Mouse (Mus musculus) regulatory T cell (primary cell): ENCODE measurements around the gene Tgfa.

Experiments used
- in situ Hi-C: fragments of 300-600 bp; cut with MboI, MseI; formaldehyde crosslinking; loops from one replicate; pipeline ENCODE4 v1.15.1; 2025; ENCODE audit warnings: high pct_unique_total_duplicates

Tgfa gene

GRCm38 (mm10) chr6:86186106-86186955 lies 8.7 kb upstream of the Tgfa start:
- in situ Hi-C loops, result no loop called here

- in situ Hi-C loops, result no loop called here
Observed at GRCm38 (mm10) chr6:86188741-86189480, 6.1 kb upstream of the Tgfa start.

DNA sequence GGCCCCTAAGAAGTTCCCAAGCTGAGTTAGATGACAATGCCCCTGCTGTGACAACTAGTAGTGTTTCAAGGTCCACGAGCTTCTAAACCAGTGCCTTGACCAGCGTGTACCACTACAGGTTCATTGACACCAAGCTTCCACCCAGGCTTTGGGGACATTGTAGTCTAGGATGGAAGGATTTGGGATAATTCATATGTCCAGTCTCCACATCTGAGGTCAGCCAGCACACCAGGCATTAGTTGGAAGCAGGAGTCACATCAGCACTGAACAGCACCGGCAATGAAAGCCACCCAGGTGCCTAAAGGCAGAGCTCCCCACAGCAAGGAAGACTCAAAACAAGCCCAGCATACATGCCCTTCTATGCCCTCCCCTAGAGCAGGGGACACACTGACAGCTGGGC lies 4.4 kb upstream of the Tgfa start:
- in situ Hi-C loops, result no loop called here

- in situ Hi-C loops, result no loop called here
Observed at GRCm38 (mm10) chr6:86192978-86193377, 2.0 kb upstream of the Tgfa start.

DNA sequence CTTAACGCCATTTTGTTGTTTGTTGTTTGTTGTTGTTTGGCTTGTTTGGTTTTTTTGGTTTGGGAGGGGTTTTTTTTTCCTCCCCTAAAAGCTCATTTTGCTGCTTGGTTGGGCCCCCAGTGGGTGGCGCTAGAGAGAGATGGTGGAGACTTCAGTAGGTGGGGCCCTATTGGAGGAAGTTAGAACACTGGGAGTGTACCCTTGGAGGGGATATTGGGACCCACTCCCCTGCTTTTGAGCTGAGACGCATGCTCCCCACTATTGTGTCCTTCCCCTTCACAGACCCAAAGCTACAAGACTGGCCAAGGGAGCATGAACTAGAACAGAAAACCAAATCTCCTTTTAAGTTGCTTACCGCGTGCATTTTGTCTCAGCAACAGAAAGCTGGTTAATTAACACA lies 1.1 kb upstream of the Tgfa start:
- in situ Hi-C loops, result no loop called here

GRCm38 (mm10) chr6:86196034-86196433 lies 1.0 kb downstream of the Tgfa start:
- in situ Hi-C loops, result no loop called here

DNA sequence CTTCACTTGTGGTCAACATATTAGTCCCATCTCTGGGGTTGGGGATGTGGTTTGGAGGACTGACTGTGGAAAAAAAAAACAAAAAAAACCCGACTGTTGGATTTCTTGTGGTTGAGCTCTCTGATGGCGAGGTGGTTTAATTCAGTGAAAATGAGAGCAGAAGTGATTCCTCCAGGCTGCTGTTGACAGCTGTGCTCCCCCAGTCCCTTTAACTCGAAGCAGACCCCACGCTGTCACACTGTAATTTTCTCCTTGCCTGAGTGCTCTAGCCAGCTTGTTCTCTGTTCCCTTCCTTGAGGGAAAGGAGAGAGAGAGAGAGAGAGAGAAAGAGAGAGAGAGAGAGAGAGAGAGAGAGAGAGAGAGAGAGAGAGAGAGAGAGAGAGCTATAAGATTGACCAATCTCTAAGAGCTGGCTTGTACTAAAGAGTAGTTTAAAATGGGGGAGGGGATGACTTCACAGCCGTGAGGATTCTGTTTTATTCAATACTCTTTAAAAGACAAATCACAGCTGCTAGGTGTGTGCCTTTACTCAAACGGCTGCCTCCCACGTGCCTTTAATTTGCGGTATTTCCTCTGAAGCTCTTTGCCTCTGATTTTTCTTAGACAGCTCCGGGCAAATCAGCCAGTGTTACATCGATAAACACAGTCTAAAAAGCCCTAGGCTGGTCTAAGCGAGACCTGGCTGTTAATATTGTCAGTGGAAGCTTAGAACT lies 2.3 kb downstream of the Tgfa start:
- in situ Hi-C loops, result no loop called here

DNA sequence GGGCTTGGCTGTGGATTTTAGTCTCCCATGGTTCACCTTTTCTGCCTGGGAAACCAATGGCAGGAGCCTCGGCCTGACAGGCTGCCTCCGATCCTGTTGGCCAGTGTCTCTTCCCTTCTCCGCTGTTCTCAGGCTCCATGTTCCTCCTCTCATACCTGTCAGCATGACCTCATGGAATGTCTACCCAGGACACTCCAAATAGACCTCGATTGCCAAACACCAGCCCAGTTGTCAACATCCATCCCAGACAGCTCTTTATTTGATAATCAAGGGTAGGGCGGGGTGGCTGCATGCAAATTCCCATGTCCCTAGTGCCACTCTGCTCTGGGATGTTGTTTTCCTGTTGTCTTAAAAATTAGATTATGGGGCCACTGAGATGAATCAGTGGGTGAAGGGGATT lies 5.9 kb downstream of the Tgfa start:
- in situ Hi-C loops, result no loop called here

GRCm38 (mm10) chr6:86203101-86203500 lies 8.1 kb downstream of the Tgfa start:
- in situ Hi-C loops, result no loop called here

DNA sequence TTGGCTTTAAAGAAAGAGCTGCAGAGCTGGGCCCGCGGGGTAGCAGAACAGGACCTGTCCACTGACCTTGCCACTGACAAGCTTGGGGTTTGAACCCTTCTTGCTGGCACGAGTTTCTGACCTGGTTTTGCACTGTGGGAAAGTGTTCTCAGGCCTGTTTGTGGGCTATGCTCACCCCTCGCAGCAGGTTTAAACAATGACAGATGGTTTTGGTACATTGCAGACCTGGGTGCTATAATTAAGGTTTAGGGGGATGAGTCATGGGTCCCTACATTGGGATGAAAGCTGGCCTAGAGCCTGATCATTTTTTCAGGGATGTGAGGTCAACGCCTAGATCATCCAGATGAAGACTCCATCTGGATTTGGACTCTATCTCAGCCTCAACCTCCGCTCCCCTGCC lies 11.0 kb downstream of the Tgfa start:
- in situ Hi-C loops, result no loop called here

DNA sequence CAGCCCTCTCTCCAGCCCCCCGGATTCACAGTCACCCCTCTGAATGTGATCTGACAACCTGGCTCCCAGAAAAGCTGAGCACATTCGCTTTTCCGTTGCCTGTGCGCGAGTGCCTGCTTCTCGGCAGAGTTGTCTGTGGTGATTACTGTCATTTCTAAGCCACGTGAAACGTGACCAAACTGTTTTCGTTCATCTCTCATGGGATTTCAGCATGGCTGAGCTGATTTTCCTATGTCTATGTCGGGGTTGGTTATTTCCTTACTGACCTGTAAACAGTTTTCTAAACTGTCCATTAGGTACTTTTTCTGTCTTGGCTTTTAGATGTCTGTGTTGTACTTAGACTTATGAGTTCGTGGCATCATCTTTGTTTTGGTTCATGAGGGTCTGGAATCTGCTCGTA lies 12.0 kb downstream of the Tgfa start:
- in situ Hi-C loops, result no loop called here

- in situ Hi-C loops, result no loop called here
Observed at GRCm38 (mm10) chr6:86209133-86210016, 14.4 kb downstream of the Tgfa start.

DNA sequence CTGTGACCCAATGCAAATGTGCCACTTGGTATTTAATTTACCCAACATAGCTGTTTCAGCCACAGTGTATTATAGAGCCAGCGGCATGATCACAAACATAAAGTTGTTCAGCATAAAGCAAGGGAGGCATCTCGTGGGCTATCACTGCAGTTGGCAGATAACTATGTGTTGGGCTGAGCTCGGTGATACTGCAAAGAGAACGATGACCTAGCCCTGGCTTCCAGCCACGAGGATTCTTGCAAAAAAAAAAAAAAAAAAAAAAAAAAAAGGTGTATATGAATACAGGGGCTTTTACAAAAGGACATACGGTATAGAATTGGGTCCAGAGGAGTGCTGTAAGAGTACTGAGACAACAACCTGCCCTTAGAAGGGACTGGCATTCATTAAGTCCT lies 15.0 kb downstream of the Tgfa start:
- in situ Hi-C loops, result no loop called here

DNA sequence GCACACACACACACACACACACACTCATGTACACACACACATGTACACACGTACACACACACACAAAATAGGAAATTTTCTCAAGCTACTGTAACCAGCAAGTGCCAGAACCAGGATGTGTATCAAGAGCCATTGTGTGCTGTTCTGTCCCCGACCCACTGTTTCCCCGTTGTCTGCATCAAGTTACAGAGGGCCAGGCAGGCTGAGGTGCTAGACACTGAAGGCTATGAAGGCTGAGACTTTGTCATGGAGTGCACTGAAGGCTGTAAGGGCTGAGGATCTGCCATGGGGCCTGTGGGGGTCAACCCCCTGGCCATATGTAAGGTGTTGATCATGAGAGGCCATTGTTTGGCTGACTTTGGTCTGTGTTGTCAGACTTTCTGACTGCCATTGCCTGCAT lies 15.6 kb downstream of the Tgfa start:
- in situ Hi-C loops, result no loop called here

GRCm38 (mm10) chr6:86211081-86211763 lies 16.2 kb downstream of the Tgfa start:
- in situ Hi-C loops, result no loop called here

- in situ Hi-C loops, result no loop called here
Observed at GRCm38 (mm10) chr6:86212871-86213640, 18.0 kb downstream of the Tgfa start.

DNA sequence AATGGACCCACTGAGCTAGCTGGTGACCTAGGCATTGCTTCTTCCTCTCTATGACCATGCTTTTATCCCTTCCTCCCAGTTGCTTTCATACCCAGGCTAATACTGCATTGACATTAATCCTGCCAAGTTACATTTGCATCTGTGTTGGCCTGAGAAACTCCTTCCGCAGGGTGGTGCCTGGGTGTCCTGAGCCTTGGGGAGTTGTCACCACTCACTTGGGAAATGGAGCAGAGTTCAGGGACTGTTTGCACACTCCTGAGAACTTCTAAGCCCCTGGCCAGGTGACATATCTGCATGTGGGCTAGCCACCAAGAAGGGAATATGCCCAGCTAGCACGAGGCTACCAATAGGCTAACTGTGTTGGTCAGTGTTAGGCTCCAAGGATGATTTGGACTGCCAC lies 23.0 kb downstream of the Tgfa start:
- in situ Hi-C loops, result no loop called here

DNA sequence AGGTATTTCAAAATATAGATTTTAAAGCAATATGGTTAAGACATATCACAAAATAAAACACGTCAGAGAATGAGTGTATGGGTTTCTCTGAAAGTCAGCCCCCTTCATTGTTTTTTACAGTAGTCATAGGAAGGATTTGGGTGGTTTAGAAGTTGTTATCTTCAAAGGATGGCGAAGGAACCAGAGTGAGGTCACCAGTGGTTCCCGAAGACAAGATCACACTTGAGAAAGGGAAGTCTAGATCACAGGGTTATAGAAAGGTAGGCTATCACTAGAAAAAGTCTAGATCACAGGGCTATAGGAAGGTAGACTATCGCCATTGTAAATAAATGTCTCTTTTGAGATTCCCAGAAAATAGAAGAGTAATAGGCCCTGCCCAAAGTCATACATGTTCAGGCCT lies 23.7 kb downstream of the Tgfa start:
- in situ Hi-C loops, result no loop called here

DNA sequence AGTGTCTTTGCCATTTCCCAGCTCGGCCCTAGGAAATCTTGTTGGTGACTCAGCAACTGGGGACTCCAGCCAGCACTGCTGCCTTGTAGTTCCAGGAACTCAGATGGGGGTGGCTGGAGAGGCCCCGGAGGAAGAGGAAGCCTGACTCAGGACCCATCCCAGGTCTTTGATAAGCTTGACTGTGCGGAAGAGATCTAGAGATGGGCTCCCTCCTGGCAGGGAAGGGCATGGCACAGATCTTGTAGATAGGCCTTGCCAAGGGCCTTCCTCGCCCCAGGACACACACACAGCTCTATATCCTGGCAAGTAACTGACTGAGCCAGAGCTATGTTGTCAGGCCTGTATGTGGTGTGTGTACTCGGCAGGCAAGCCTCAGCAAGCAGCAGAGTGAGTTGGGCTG lies 24.5 kb downstream of the Tgfa start:
- in situ Hi-C loops, result no loop called here

- in situ Hi-C loops, result no loop called here
Observed at GRCm38 (mm10) chr6:86220171-86220570, 25.1 kb downstream of the Tgfa start.
